Mouse (Mus musculus) neutrophil, adult 65 days (primary cell): ENCODE measurements around the gene Akap8l. TPM values are rescaled to one million over a fixed set of nuclear protein-coding genes. Genes with fewer than 3 reads are reported as not detected.

ENCODE experiments used
- total RNA-seq: library from RNA; stranded (reverse); gene quantifications from 2 replicates; pipeline ENCODE4 v1.2.4, GENCODE M21; 2023

The Akap8l gene
- 28.9 and 40.3 TPM in 2 replicates for total RNA-seq

DNA sequence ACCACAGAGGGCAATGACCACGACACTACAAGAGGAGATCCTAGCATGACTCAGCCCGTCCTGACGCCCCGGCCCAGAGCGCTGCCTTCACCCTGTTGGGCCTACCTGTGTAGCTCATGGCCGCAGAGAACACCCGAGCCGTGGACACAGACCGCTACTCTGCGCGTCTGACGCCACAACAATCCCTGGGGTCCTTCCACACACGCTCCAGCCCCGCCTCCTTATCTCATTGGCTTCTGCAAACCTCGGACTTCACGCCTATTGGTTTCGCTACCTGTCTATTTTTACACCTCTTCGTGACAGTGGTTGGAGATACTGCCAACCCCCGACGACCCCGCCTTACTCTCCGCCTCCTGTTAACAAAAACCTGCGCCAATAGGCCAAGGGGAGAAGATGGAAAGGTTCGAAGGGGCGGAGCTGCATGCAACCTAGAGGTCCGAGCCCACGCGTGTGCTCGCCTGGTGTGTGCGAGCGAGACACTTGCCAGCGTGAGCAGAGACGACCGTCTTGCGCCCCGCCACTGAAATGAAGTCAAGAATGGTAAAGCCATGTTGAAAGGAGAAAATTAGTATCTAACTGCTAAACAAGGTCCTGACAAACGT, at the start of gene Akap8l:
Gene Akap8l, minus strand, starts transcription at position 226 of the 602 bp plus-strand sequence.

DNA sequence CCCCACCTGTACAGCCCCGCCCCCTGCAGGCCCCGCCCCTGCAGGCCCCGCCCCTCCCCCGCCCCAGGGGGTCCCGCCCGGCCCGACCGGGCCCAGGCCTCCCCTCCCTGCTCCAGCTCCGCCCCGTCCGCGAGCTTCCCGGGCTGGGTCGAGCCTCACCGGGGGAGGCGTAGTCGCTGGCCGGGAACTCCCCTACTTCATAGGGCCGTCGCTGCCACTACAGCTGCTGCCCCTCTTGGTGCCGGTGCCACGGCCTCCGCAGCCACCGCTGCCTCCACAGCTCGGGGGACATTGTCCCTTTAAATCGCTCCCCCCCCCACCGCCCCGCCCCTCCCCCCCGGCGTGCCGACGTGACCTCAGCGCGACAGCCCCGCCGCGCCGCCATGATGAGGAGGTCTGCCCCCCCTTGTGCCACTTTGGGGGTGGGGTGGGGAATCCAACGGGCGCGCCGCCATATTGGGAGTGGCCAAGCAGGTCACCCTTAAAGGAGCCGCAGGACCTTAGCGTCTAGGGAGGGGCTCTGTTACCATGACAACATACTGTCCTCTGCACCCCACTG, 38.8 kb upstream of the Akap8l start, which contains the start of gene Wiz:
Gene Wiz, minus strand, starts transcription at position 339 of the 559 bp plus-strand sequence.

DNA sequence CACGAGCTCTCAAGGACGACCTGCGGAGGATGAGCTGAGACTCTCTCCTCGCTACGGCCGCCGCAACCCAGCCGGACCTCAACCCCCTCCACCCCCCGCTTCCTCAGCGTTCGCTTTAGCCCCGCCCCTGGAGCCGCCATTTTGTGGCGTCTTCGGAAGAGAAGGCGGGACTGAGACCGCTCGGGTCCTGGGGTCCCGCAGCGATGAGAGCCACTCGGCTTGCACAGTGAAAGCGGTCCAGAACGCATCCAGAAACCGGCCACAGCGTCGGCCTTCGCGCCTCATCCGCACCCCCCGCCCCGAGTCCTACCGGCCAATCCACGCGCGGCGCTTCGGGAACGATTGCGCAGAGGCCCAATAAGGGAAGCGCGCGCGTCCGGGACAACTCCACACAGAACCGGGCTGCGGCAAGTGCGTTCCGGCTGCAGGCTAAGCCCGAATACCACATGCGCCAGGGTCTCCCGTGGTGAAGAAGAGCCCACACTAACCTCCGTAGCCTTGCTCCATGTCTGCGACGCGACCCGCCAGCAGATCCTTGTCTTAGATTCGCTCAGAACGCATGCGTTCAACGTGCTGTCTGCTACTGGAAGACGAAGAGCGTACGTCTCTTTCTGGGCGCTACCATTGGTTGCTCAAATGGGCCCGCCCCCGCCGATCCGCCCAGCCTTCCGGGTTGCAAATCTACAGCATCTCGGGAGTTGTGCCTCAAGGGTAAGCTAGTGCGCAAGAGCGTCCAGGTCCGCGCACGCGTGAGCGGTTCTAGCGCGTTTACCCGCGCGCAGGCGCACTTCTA, 29.6 kb downstream of the Akap8l start, which contains the start of gene Akap8:
Gene Akap8, minus strand, starts transcription at position 642 of the 793 bp plus-strand sequence.

DNA sequence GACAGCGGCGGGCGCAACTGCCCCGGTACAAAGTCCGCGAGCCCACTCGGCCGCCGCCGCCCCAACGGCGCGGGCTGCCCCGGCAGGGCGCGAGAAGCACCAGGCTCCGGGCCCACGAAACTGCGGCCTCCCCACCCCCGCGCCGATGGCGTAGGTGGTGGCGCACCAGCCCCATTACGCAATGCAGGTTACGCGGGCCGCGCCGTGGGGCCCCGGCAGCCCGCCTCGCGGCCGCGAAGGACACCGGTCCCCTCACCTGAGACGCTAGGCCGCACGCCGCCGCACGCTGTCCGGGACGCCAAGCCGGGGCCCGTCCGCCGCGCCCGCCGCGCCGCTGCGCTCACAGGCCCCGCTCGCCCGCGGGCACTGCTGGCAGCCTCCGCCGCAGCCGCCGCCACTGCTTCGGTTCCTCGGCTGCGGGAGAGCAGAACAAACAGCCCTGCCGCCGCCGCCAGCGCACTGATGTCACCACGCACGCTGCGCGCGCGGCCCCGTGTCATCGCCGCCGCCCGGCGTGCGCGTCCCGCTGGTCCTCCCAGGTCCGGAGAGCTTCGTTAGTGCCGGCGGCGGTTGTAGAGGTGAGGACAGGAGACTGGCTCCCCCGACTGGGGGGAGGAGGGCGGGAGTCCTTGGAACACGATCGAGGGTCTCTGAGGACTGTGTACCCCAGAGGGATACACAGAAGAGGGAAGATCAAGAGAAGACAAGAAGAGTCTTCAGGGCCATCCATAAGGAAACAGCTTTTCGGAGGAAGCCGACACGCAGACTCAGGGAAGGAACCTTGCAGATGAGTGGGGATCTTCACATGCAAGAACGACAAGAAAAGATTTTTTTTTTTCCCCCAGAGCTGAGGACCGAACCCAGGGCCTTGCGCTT, 65.9 kb downstream of the Akap8l start, which contains the start of gene Brd4:
Gene Brd4, minus strand, starts transcription at position 461 of the 876 bp plus-strand sequence.

Other genes with a start within 250 kb of the Akap8l start
- gene Notch3, start 183.8 kb downstream of the Akap8l start, total RNA-seq: 0.05 and 0.25 TPM in 2 replicates
- not detected in 2 replicates for gene Ephx3, start 161.1 kb downstream of the Akap8l start, total RNA-seq
- 251 and 326 TPM in 2 replicates for gene Brd4, start 65.9 kb downstream of the Akap8l start, total RNA-seq
- gene Akap8, start 29.4 kb downstream of the Akap8l start, total RNA-seq: 77.8 and 97.5 TPM in 2 replicates
- 13.4 and 16.6 TPM in 2 replicates for gene Wiz, start 38.8 kb upstream of the Akap8l start, total RNA-seq
- gene Rasal3, start 53.0 kb upstream of the Akap8l start, total RNA-seq: 42.4 and 48.5 TPM in 2 replicates
- gene Pglyrp2, start 73.6 kb upstream of the Akap8l start, total RNA-seq: 0.18 and 0.69 TPM in 2 replicates
- not detected in 2 replicates for gene Cyp4f39, start 102.1 kb upstream of the Akap8l start, total RNA-seq
- 0.25 and 0.29 TPM in 2 replicates for gene Cyp4f17, start 155.4 kb upstream of the Akap8l start, total RNA-seq
- 10.0 and 12.3 TPM in 2 replicates for gene Cyp4f16, start 186.0 kb upstream of the Akap8l start, total RNA-seq